Mouse (Mus musculus): Measurements from ENCODE around the gene Mbnl3. TPM values are rescaled to one million over a fixed set of nuclear protein-coding genes. Genes with fewer than 3 reads are reported as not detected.

Gene Mbnl3
- total RNA-seq, 1 experiment from 2014 or later: 14.7 TPM

Other genes starting within 250 kb of the Mbnl3 start
- gene Rap2c, start 188.5 kb downstream of the Mbnl3 start, total RNA-seq (2017): 64.1 and 69.2 TPM in 2 replicates